Mouse (Mus musculus) lung, embryonic 14.5 days (tissue): ENCODE measurements around the gene Rbbp8nl. TPM values are rescaled to one million over a fixed set of nuclear protein-coding genes. Genes with fewer than 3 reads are reported as not detected.
A peak's percentile ranks its signal among the peaks of the same experiment; 100 is the strongest.

Experiments
- ATAC-seq: fragments of 200-750 bp; cut with Nextera tagmentation; 2 replicates; pipeline ENCODE4 v1.8.0; 2017; ENCODE audit warnings: mild to moderate bottlenecking, moderate TSS enrichment, moderate library complexity; ENCODE audit not compliant: insufficient read depth
- DNase-seq: peaks from one replicate; pipeline ENCODE4 v3.0.0-alpha.2; 2015
- H3K27ac ChIP-seq: fragments of 300-500 bp; sonication (generic); 2 replicates; pipeline ENCODE4 v1.5.1; 2014; ENCODE audit warnings: low read depth, mild to moderate bottlenecking, moderate library complexity
- H3K27me3 ChIP-seq: fragments of 300-500 bp; sonication (generic); 2 replicates; pipeline ENCODE4 v1.6.1; 2014; ENCODE audit warnings: low read length, control low read depth; ENCODE audit not compliant: insufficient read depth
- H3K36me3 ChIP-seq: fragments of 300-500 bp; sonication (generic); 2 replicates; pipeline ENCODE4 v1.6.1; 2014; ENCODE audit warnings: control low read depth; ENCODE audit not compliant: insufficient read depth
- H3K4me1 ChIP-seq: fragments of 300-500 bp; sonication (generic); 2 replicates; pipeline ENCODE4 v1.6.1; 2014; ENCODE audit warnings: antibody characterized with exemption, control low read depth; ENCODE audit not compliant: insufficient read depth
- H3K4me2 ChIP-seq: fragments of 300-500 bp; sonication (generic); 2 replicates; pipeline ENCODE4 v1.6.1; 2014; ENCODE audit warnings: mild to moderate bottlenecking
- H3K4me3 ChIP-seq: fragments of 300-500 bp; sonication (generic); 2 replicates; pipeline ENCODE4 v1.5.1; 2014; ENCODE audit warnings: low read depth, low read length
- H3K9ac ChIP-seq: fragments of 300-500 bp; sonication (generic); 2 replicates; pipeline ENCODE4 v1.6.1; 2014
- H3K9me3 ChIP-seq: fragments of 300-500 bp; sonication (generic); 2 replicates; pipeline ENCODE4 v1.6.1; 2016; ENCODE audit warnings: low read depth, low read length, control low read depth
- CTCF ChIP-seq: IDR thresholded peaks from 2 replicates; pipeline ENCODE4 v1.5.1; 2016; ENCODE audit warnings: antibody characterized with exemption, low read depth
- WGBS: fragments of 180-500 bp; shearing (Covaris S2); extraction: QIAGEN DNeasy Blood & Tissue Kit; methylation state at CpG from one replicate; pipeline ENCODE4 v1.1.7; 2014; 5-methylcytosine and 5-hydroxymethylcytosine counted together
- microRNA-seq: library from miRNA; unstranded; fragments of <30 nt; microRNA quantifications from one replicate; pipeline ENCODE4, GENCODE M21; 2016; ENCODE audit warnings: borderline number of aligned reads
- polyA plus RNA-seq: library from polyadenylated mRNA; unstranded; fragments of >200 nt; fragmentation: Nextera tagmentation; extraction: Ambion mirVana; gene quantifications from 2 replicates; pipeline ENCODE4 v1.2.1, GENCODE M21; 2014

Rbbp8nl gene
- polyA plus RNA-seq, 1 experiment from 2014 or later: 2.3 TPM

DNA sequence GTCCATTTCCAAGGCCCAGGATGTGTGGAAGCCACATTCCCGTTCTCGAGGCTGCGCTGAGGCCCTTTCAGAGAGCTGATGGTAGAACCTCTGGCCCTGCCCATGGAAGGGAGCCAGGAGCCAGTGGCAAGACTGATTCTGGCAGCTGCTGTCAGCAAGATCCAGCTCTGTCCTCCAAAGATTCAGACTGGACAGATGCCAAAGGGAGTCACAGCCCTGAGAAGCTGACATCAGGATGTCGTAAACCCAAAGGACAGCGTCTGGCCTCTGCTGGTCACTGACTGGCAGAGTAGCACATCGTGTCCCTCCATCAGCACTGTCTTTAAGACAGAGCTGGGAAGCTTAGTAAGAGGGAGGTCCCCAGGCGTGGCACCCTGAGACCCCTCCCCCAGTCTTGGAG, 61.1 kb downstream of the Rbbp8nl start:
- peak overlapping the region; percentile 53 for H3K4me2 ChIP-seq
- H3K36me3 ChIP-seq: no peaks in the 10 kb centered on the region
- H3K4me3 ChIP-seq: no peak overlapping the region
- ATAC-seq: peak; percentile 18; the same call in 1 of the 2 replicates
- H3K9me3 ChIP-seq: no peaks in the 10 kb centered on the region
- H3K27ac ChIP-seq: peak overlapping the region; percentile 69; the same call in 1 of the 2 replicates
- H3K9ac ChIP-seq: no peak overlapping the region
- 0 out of 2 replicates have a peak, but pooled peaks have one; percentile 13 for TF ChIP-seq CTCF
- WGBS: 30% methylated on average over 7 of the region's 7 CpGs
- peak; percentile 90 for DNase-seq
- H3K4me1 ChIP-seq: peaks cover 27% of the 10 kb centered on the region
- peaks cover 25% of the 10 kb centered on the region for H3K27me3 ChIP-seq

DNA sequence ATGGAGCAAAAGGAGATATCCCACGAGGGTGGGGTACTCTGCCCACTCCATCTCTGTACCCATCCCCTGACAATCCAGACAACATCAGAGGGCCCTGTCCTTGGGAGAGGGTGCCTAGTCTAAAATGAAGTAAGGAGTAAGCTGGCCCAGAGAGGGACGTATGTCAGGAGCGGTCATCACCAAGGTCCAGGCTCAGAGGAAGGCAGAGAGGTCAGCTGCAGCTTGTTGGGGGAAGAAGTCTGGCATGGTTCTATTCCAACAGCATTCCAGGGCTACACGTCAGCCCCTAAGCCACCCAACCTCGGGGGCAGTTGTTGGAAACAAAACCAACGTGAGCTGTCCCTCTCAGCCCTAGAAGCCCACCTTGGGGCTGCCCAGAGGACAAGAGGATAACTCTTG, 61.6 kb downstream of the Rbbp8nl start:
- H3K9me3 ChIP-seq: no peaks in the 10 kb centered on the region
- H3K27me3 ChIP-seq: peaks cover 25% of the 10 kb centered on the region
- no peak overlapping the region for H3K9ac ChIP-seq
- H3K4me1 ChIP-seq: peaks cover 22% of the 10 kb centered on the region
- H3K27ac ChIP-seq: peak overlapping the region; percentile 69; the same call in 1 of the 2 replicates
- 31% methylated on average over 6 of the region's 6 CpGs for WGBS
- ATAC-seq: no peak; the same call in 1 of the 2 replicates
- H3K36me3 ChIP-seq: no peaks in the 10 kb centered on the region
- no peak for TF ChIP-seq CTCF
- H3K4me3 ChIP-seq: no peak overlapping the region
- peak overlapping the region; percentile 53 for H3K4me2 ChIP-seq
- no peak for DNase-seq

Small RNA genes lying within 50 kb of the gene (microRNA-seq; reads per million reads assigned to microRNA genes)
- 2.4 reads per million, percentile 2 among the genes with 10 or more reads in this experiment for gene Mir3091

Other genes with a start within 250 kb of the Rbbp8nl start
- gene Psma7, start 247.4 kb downstream of the Rbbp8nl start, polyA plus RNA-seq: 548 and 630 TPM in 2 replicates
- 4.7 and 5.6 TPM in 2 replicates for gene Ss18l1, start 247.4 kb downstream of the Rbbp8nl start, polyA plus RNA-seq
- 23.4 and 25.3 TPM in 2 replicates for gene Mtg2, start 219.3 kb downstream of the Rbbp8nl start, polyA plus RNA-seq
- not detected in 2 replicates for gene Hrh3, start 185.4 kb downstream of the Rbbp8nl start, polyA plus RNA-seq
- gene Osbpl2, start 170.6 kb downstream of the Rbbp8nl start, polyA plus RNA-seq: 30.9 and 31.1 TPM in 2 replicates
- 160 and 163 TPM in 2 replicates for gene Adrm1, start 118.4 kb downstream of the Rbbp8nl start, polyA plus RNA-seq
- gene Lama5, start 64.0 kb downstream of the Rbbp8nl start, polyA plus RNA-seq: 95.0 and 95.1 TPM in 2 replicates
- 630 and 724 TPM in 2 replicates for gene Rps21, start 32.5 kb downstream of the Rbbp8nl start, polyA plus RNA-seq
- gene Cables2, start 16.4 kb downstream of the Rbbp8nl start, polyA plus RNA-seq: 24.0 and 25.6 TPM in 2 replicates
- 37.4 and 42.7 TPM in 2 replicates for gene Gata5, start 44.8 kb upstream of the Rbbp8nl start, polyA plus RNA-seq
- gene Slco4a1, start 166.4 kb upstream of the Rbbp8nl start, polyA plus RNA-seq: 0.39 and 0.47 TPM in 2 replicates
- gene Ntsr1, start 210.1 kb upstream of the Rbbp8nl start, polyA plus RNA-seq: 2.6 and 3.0 TPM in 2 replicates